Mouse (Mus musculus): Measurements from ENCODE around the gene Dync1i2. TPM values are rescaled to one million over a fixed set of nuclear protein-coding genes. Genes with fewer than 3 reads are reported as not detected.

The Dync1i2 gene
- total and polyA plus RNA-seq, 3 experiments: 12.0 to 134 (median 131) TPM

GRCm38 (mm10) chr2:71221020-71221419 is 9.5 kb downstream of the Dync1i2 start:
- no peaks in the 10 kb centered on the region for H3K4me1 ChIP-seq (ENCODE audit: insufficient read depth, low read depth, low read length)
- no peak for TF ChIP-seq GATA2 (IDR thresholded peaks at IDR 0.05; ENCODE audit: borderline replicate concordance, low read depth, low read length)
- no peak for TF ChIP-seq TAL1 (conservative IDR thresholded peaks at IDR 0.05; ENCODE audit: low read depth, low read length)
- H3K27me3 ChIP-seq (ENCODE audit: insufficient read depth, low read length): no peaks in the 10 kb centered on the region
- DNase-seq (ENCODE audit: low spot score) (no peak), ATAC-seq (ENCODE audit: extremely low read depth, insufficient number of reproducible peaks, low FRiP score, poor library complexity, severe bottlenecking) (no peak)
- no peaks in the 10 kb centered on the region for H3K9me3 ChIP-seq (replicated peaks)
- no peak overlapping the region for H3K4me3 ChIP-seq (ENCODE audit: low read depth, low read length)
- peaks cover 69% of the 10 kb centered on the region for H3K36me3 ChIP-seq (replicated peaks)

DNA sequence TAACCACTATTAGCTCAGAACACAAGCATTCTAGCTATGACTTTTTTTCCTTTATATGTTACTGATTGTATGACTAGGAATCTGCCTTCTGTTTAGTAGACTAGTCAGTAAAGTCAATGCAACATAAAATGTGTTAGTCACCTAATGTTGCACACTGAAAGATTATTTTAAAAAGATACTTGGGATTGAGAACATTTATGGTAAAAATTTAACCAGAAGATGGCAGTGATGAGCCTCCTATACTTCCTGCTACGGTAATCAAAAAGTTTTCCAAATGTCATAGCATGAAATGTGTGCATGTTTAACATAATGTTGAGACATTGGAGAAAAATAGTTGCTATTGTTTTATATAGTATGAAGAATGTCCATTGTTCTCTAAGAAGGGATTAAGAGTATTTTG is 15.9 kb downstream of the Dync1i2 start:
- Histone ChIP-seq H3K36me3 (replicated peaks) (peaks cover 53% of the 10 kb centered on the region), H3K27me3 (ENCODE audit: insufficient read depth, low read length) (no peaks in the 10 kb centered on the region), H3K9me3 (replicated peaks) (no peaks in the 10 kb centered on the region), H3K4me3 (ENCODE audit: low read depth, low read length) (no peak overlapping the region), H3K4me1 (ENCODE audit: insufficient read depth, low read depth, low read length) (peaks cover 2% of the 10 kb centered on the region; the same call in 1 of the 2 replicates)
- no peak for DNase-seq (ENCODE audit: low spot score)
- ATAC-seq (ENCODE audit: extremely low read depth, insufficient number of reproducible peaks, low FRiP score, poor library complexity, severe bottlenecking): no peak
- TF ChIP-seq TAL1 (conservative IDR thresholded peaks at IDR 0.05; ENCODE audit: low read depth, low read length): no peak
- no peak for TF ChIP-seq GATA1 (IDR thresholded peaks at IDR 0.05; ENCODE audit: borderline replicate concordance, low read length)
- TF ChIP-seq POLR2AphosphoS5 (IDR thresholded peaks at IDR 0.05; ENCODE audit: insufficient replicate concordance, low read depth, low read length): no peak
- TF ChIP-seq GATA2 (IDR thresholded peaks at IDR 0.05; ENCODE audit: borderline replicate concordance, low read depth, low read length): no peak
- no peak for TF ChIP-seq CTCF (IDR thresholded peaks at IDR 0.05; ENCODE audit: low read depth, low read length)

- H3K27me3 ChIP-seq (ENCODE audit: insufficient read depth, low read length): no peaks in the 10 kb centered on the region
- peaks cover 2% of the 10 kb centered on the region; the same call in 1 of the 2 replicates for H3K4me1 ChIP-seq (ENCODE audit: insufficient read depth, low read depth, low read length)
- peaks cover 39% of the 10 kb centered on the region for H3K36me3 ChIP-seq (replicated peaks)
- TF ChIP-seq GATA2 (IDR thresholded peaks at IDR 0.05; ENCODE audit: borderline replicate concordance, low read depth, low read length): no peak
- TF ChIP-seq POLR2AphosphoS5 (IDR thresholded peaks at IDR 0.05; ENCODE audit: insufficient replicate concordance, low read depth, low read length): no peak
- TF ChIP-seq GATA1 (IDR thresholded peaks at IDR 0.05; ENCODE audit: borderline replicate concordance, low read length): no peak
- TF ChIP-seq TAL1 (conservative IDR thresholded peaks at IDR 0.05; ENCODE audit: low read depth, low read length): no peak
- TF ChIP-seq CTCF (IDR thresholded peaks at IDR 0.05; ENCODE audit: low read depth, low read length): no peak
- DNase-seq (ENCODE audit: low spot score) (no peak), ATAC-seq (ENCODE audit: extremely low read depth, insufficient number of reproducible peaks, low FRiP score, poor library complexity, severe bottlenecking) (no peak)
- no peak overlapping the region for H3K4me3 ChIP-seq (ENCODE audit: low read depth, low read length)
- no peaks in the 10 kb centered on the region for H3K9me3 ChIP-seq (replicated peaks)
Measured at GRCm38 (mm10) chr2:71229603-71230002, 18.1 kb downstream of the Dync1i2 start.

GRCm38 (mm10) chr2:71231951-71232350 is 20.4 kb downstream of the Dync1i2 start:
- TF ChIP-seq TAL1 (conservative IDR thresholded peaks at IDR 0.05; ENCODE audit: low read depth, low read length) (no peak), POLR2AphosphoS5 (IDR thresholded peaks at IDR 0.05; ENCODE audit: insufficient replicate concordance, low read depth, low read length) (no peak), GATA2 (IDR thresholded peaks at IDR 0.05; ENCODE audit: borderline replicate concordance, low read depth, low read length) (no peak), CTCF (IDR thresholded peaks at IDR 0.05; ENCODE audit: low read depth, low read length) (no peak)
- H3K4me1 ChIP-seq (ENCODE audit: insufficient read depth, low read depth, low read length): peaks cover 2% of the 10 kb centered on the region; the same call in 1 of the 2 replicates
- no peaks in the 10 kb centered on the region for H3K9me3 ChIP-seq (replicated peaks)
- ATAC-seq (ENCODE audit: extremely low read depth, insufficient number of reproducible peaks, low FRiP score, poor library complexity, severe bottlenecking) (no peak), DNase-seq (ENCODE audit: low spot score) (no peak)
- H3K4me3 ChIP-seq (ENCODE audit: low read depth, low read length): no peak overlapping the region
- no peaks in the 10 kb centered on the region for H3K27me3 ChIP-seq (ENCODE audit: insufficient read depth, low read length)
- peaks cover 36% of the 10 kb centered on the region for H3K36me3 ChIP-seq (replicated peaks)

GRCm38 (mm10) chr2:71232976-71233375 is 21.5 kb downstream of the Dync1i2 start:
- ATAC-seq (ENCODE audit: extremely low read depth, insufficient number of reproducible peaks, low FRiP score, poor library complexity, severe bottlenecking) (no peak), DNase-seq (ENCODE audit: low spot score) (no peak)
- Histone ChIP-seq H3K4me1 (ENCODE audit: insufficient read depth, low read depth, low read length) (peaks cover 2% of the 10 kb centered on the region; the same call in 1 of the 2 replicates), H3K27me3 (ENCODE audit: insufficient read depth, low read length) (no peaks in the 10 kb centered on the region), H3K4me3 (ENCODE audit: low read depth, low read length) (no peak overlapping the region), H3K9me3 (replicated peaks) (no peaks in the 10 kb centered on the region), H3K36me3 (replicated peaks) (peaks cover 37% of the 10 kb centered on the region)
- no peak for TF ChIP-seq GATA2 (IDR thresholded peaks at IDR 0.05; ENCODE audit: borderline replicate concordance, low read depth, low read length)
- TF ChIP-seq POLR2AphosphoS5 (IDR thresholded peaks at IDR 0.05; ENCODE audit: insufficient replicate concordance, low read depth, low read length): no peak
- no peak for TF ChIP-seq GATA1 (IDR thresholded peaks at IDR 0.05; ENCODE audit: borderline replicate concordance, low read length)
- TF ChIP-seq TAL1 (conservative IDR thresholded peaks at IDR 0.05; ENCODE audit: low read depth, low read length): no peak
- TF ChIP-seq CTCF (IDR thresholded peaks at IDR 0.05; ENCODE audit: low read depth, low read length): no peak

GRCm38 (mm10) chr2:71235420-71235819 is 23.9 kb downstream of the Dync1i2 start:
- no peaks in the 10 kb centered on the region for H3K9me3 ChIP-seq (replicated peaks)
- peaks cover 2% of the 10 kb centered on the region; the same call in 1 of the 2 replicates for H3K4me1 ChIP-seq (ENCODE audit: insufficient read depth, low read depth, low read length)
- H3K4me3 ChIP-seq (ENCODE audit: low read depth, low read length): no peak overlapping the region
- TF ChIP-seq POLR2AphosphoS5 (IDR thresholded peaks at IDR 0.05; ENCODE audit: insufficient replicate concordance, low read depth, low read length) (no peak), CTCF (IDR thresholded peaks at IDR 0.05; ENCODE audit: low read depth, low read length) (no peak), GATA2 (IDR thresholded peaks at IDR 0.05; ENCODE audit: borderline replicate concordance, low read depth, low read length) (no peak), GATA1 (IDR thresholded peaks at IDR 0.05; ENCODE audit: borderline replicate concordance, low read length) (no peak), TAL1 (conservative IDR thresholded peaks at IDR 0.05; ENCODE audit: low read depth, low read length) (no peak)
- H3K27me3 ChIP-seq (ENCODE audit: insufficient read depth, low read length): no peaks in the 10 kb centered on the region
- H3K36me3 ChIP-seq (replicated peaks): peaks cover 36% of the 10 kb centered on the region
- DNase-seq (ENCODE audit: low spot score): no peak
- ATAC-seq (ENCODE audit: extremely low read depth, insufficient number of reproducible peaks, low FRiP score, poor library complexity, severe bottlenecking): no peak
